Mouse (Mus musculus) embryonic fibroblast, embryonic 13.5 days (primary cell): ENCODE data around the gene Rsl24d1. TPM values are rescaled to one million over a fixed set of nuclear protein-coding genes. Genes with fewer than 3 reads are reported as not detected.
"Not testable (repeated sequence)": the region's sequence is repeated elsewhere in the genome, so short reads cannot be mapped to it uniquely, and the experiment has no call there.

Experiments
- H3K27ac ChIP-seq: 2 replicates; pipeline ENCODE4 v1.5.1; 2012; ENCODE audit warnings: low read length, control low read depth, inconsistent platforms; ENCODE audit not compliant: insufficient read depth
- H3K4me1 ChIP-seq: 2 replicates; pipeline ENCODE4 v1.6.1; 2011; ENCODE audit warnings: low read length; ENCODE audit not compliant: control insufficient read depth, insufficient read depth
- H3K4me3 ChIP-seq: 2 replicates; pipeline ENCODE4 v1.5.1; 2011; ENCODE audit warnings: mild to moderate bottlenecking, control low read depth, low read length; ENCODE audit not compliant: insufficient read depth
- CTCF ChIP-seq: IDR thresholded peaks from 2 replicates; pipeline ENCODE4 v1.5.1; 2011; ENCODE audit warnings: mild to moderate bottlenecking, control low read depth, low read length, moderate library complexity, borderline replicate concordance; ENCODE audit not compliant: insufficient read depth
- POLR2A ChIP-seq: IDR thresholded peaks from 2 replicates; pipeline ENCODE4 v1.6.1; 2011; ENCODE audit warnings: low read depth, mild to moderate bottlenecking, control low read depth, low read length, moderate library complexity
- polyA plus RNA-seq: library from polyadenylated mRNA; stranded (reverse); fragments of >200 nt; gene quantifications from 2 replicates; pipeline ENCODE4 v1.2.4, GENCODE M21; 2011; ENCODE audit warnings: low read depth; ENCODE audit not compliant: missing spikeins, insufficient read length

Rsl24d1 gene
- polyA plus RNA-seq, 1 experiment, result 60.8 TPM

DNA sequence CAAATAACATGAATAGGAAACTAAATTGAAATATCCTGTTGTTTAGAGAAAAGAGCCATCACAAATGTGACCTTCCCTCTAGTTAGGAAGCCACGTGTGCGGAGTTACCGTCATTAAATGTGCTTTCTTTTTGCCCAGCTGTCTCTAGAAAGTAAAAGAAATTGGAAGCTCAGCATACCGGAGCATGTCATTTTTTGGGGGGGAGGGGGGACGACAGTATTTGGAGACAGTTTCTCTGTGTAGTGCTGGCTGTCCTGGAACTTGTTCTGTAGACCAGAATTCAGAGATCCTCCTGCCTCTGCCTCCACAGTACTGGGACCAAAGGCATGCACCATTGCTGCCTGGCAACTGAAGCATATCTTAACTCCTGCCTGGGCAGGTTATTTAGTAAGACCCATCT is 11.7 kb upstream of the Rsl24d1 start, which contains the start of gene Khdc3:
Gene Khdc3 (plus strand): TSS at position 301 of the 400 bp plus-strand sequence.
- H3K4me3 ChIP-seq, result no peak within 1 kb of the TSS
- no peak within 1 kb of the TSS for H3K27ac ChIP-seq
- H3K4me1 ChIP-seq, result no peaks in the 10 kb centered on the region
- no peak for TF ChIP-seq POLR2A
- no peak for TF ChIP-seq CTCF

DNA sequence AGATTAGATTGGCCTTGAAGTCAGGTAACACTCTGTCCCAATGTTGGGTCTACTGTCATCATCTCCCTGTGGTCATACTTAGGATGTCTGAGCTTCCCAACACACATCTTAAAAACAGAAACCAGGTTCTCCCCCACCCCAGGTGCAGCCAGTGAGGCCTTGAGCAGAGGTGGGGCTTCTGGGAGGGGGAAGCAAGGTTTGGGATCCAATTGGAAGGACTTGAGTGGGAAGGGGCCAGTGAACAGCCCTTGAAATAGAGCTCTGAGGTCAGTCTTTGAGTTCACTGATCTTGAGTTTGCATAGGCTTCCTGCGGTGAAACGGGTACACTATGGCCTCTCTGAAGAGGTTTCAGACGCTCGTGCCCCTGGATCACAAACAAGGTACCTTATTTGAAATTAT is 11.0 kb upstream of the Rsl24d1 start, which contains the start of gene Gm20509:
Gene Gm20509 (plus strand): TSS at position 290 of the 400 bp plus-strand sequence.
- H3K27ac ChIP-seq, result no peak within 1 kb of the TSS
- H3K4me3 ChIP-seq, result no peak within 1 kb of the TSS
- no peaks in the 10 kb centered on the region for H3K4me1 ChIP-seq
- TF ChIP-seq CTCF (no peak), POLR2A (no peak)

DNA sequence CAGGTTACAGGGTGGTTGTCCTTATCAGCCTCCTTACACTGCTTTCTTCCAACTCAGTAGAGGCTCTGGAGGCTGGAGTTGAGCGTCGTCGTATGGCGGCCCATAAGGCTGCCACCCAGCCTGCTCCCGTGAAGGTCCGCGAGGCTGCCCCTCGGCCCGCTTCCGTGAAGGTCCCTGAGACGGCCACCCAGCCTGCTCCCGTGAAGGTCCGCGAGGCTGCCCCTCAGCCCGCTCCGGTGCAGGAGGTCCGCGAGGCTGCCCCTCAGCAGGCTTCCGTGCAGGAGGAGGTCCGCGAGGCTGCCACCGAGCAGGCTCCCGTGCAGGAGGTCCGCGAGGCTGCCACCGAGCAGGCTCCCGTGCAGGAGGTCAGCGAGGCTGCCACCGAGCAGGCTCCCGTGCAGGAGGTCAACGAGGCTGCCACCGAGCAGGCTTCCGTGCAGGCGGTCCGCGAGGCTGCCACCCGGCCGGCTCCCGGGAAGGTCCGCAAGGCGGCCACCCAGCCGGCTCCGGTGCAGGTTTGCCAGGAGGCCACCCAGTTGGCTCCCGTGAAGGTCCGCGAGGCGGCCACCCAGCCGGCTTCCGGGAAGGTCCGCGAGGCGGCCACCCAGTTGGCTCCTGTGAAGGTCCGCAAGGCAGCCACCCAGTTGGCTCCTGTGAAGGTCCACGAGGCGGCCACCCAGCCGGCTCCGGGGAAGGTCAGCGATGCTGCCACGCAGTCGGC is 9.9 kb upstream of the Rsl24d1 start:
- Histone ChIP-seq H3K27ac (no peak overlapping the region), H3K4me3 (no peak overlapping the region), H3K4me1 (no peaks in the 10 kb centered on the region)
- TF ChIP-seq CTCF (no peak), POLR2A (no peak)

DNA sequence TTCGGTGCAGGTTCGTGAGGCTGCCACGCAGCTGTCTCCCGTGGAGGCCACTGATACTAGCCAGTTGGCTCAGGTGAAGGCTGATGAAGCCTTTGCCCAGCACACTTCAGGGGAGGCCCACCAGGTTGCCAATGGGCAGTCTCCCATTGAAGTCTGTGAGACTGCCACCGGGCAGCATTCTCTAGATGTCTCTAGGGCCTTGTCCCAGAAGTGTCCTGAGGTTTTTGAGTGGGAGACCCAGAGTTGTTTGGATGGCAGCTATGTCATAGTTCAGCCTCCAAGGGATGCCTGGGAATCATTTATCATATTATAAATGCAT is 9.4 kb upstream of the Rsl24d1 start:
- H3K4me1 ChIP-seq, result no peaks in the 10 kb centered on the region
- no peak overlapping the region for H3K27ac ChIP-seq
- TF ChIP-seq CTCF, result no peak
- TF ChIP-seq POLR2A, result no peak
- no peak overlapping the region for H3K4me3 ChIP-seq

DNA sequence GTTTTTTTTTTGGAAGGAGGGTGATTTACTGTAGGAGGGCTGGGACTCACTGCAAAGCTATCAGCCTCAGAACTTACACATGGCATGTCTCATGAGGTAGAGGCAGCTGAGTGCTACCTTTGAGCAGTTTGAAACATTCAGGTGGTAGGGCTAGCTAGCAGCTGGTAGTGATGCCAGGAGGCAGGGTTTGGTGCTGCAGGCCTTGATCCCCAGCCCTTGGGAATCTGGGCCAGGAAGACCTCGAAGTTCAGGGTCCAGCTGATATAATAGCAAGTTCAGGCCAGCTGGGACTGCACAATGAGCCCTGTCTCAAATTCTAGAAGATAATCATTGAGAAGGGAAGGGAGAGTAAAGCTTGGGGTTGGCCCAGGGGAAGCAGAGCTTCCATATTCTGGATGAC is 8.1 kb upstream of the Rsl24d1 start:
- Histone ChIP-seq H3K4me1 (no peaks in the 10 kb centered on the region), H3K4me3 (no peak overlapping the region), H3K27ac (no peak overlapping the region)
- no peak for TF ChIP-seq CTCF
- TF ChIP-seq POLR2A, result no peak

DNA sequence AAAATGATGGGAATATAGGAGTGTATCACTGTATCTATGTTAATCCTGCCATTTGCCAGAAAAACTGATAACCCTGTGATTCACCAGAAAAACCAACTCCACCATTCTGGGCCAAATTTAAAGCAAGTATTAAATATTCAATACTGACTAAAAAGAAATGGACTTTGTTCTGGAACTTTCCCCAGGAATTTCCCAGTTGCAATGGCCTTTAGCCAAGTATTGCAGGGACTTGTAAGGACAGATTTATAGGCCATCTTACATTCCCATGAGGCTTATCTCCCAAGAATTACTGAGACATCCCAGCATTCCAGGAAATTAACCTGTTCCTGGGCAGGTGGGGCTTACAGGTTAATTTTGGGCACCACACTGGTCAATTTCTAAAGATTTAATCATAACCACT is 7.5 kb upstream of the Rsl24d1 start:
- no peak overlapping the region for H3K27ac ChIP-seq
- H3K4me3 ChIP-seq, result no peak overlapping the region
- TF ChIP-seq CTCF, result no peak
- no peak for TF ChIP-seq POLR2A
- H3K4me1 ChIP-seq, result no peaks in the 10 kb centered on the region

DNA sequence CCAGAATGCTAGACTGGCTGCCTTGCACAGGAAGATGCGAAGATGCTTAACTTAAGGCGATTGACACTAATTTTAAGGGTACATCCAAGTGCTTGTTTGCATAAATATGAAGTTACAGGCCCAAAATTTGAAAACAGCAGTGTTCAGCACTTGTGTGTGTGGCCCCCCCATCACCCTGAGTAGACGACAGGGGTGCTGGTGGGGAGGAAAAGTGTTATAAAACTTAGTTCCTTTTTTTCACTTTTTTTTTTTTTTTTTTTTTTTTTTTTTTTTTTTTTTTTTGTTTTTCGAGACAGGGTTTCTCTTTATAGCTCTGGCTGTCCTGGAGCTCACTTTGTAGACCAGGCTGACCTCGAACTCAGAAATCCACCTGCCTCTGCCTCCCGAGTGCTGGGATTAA is 3.5 kb downstream of the Rsl24d1 start:
- not testable (repeated sequence) for H3K4me3 ChIP-seq, H3K4me1 ChIP-seq, H3K27ac ChIP-seq

DNA sequence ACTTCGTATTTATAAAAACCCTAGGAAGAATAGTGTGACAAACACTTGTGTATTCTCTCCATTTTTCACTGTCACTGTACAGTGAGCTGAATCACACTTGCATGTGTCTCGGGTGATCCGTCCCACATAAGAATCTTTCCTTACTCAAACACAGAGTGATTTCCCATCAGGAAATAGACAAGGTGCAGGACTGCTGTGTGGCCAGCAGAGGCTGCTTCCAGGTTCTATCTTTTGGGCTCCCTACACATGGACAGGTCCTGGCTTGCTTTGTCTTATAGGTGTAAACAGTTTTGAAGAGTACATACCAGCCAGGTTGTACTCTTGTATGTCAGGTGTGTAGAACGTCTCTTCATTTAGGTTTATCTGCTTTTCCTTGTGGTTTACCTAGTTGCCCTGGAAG is 4.8 kb downstream of the Rsl24d1 start:
- Histone ChIP-seq H3K4me1 (no peaks in the 10 kb centered on the region), H3K4me3 (no peak overlapping the region), H3K27ac (no peak overlapping the region)
- TF ChIP-seq CTCF, result no peak
- no peak for TF ChIP-seq POLR2A

DNA sequence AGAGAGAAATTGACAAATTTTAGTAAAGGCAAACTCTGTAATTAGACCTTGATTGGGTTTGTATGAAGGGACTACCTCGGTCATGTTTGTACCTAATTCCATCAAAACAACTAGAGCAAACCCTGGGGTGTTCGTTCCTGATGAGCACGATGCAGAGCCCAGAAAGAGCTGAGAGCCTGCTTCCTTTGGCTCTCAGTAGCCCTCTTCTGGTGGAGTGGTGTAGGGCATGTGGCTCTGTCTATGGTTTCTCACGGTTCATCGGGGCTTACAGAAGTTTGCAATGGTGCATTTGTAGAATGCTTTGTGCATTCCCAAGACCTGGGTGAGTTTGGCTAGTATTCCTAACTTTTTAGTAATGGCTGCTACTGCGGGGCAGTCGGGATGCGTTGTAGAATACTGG is 8.5 kb downstream of the Rsl24d1 start:
- TF ChIP-seq CTCF, result no peak; the same call in 1 of the 2 replicates
- TF ChIP-seq POLR2A, result no peak
- H3K27ac ChIP-seq, result no peak overlapping the region
- no peaks in the 10 kb centered on the region for H3K4me1 ChIP-seq

DNA sequence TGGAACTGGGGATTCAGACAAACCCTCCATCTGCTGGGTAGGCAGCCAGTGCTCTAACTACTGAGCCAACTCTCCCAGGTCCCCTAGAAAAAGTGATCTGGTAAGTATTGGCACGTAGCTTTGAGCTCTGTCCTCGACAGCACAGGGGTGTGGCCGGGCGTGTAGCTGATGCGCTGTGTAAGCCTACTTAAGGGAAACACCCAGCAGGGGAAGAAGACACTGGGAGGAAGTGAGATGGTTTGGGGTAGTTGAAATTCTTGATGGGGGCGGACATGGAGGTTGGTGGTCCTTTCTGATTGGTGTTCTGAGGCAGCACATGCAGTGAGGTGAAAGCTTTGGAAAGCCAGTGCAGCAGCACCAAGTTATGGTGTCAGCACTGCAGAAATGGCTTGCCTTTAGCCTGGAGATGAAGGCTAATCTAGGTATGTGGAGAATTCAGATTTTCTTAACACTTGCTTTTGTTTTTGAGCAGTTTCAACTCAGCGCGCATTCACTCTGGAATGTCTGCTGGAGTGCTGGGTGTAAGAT is 11.9 kb downstream of the Rsl24d1 start:
- TF ChIP-seq POLR2A (no peak), CTCF (no peak)
- Histone ChIP-seq H3K4me3 (no peak overlapping the region), H3K4me1 (no peaks in the 10 kb centered on the region), H3K27ac (no peak overlapping the region)

More for the DNA sequence above, 8.5 kb downstream of the Rsl24d1 start:
- no peak overlapping the region for H3K4me3 ChIP-seq
